Mouse (Mus musculus) frontal cortex, adult (tissue): ENCODE data around the gene Hemgn.
A peak's percentile ranks its signal among the peaks of the same experiment; 100 is the strongest.

Experiments
- ATAC-seq: cut with Nextera tagmentation; 2 replicates; pipeline ENCODE4 v1.9.2; 2017; ENCODE audit warnings: mild to moderate bottlenecking, moderate library complexity, mixed read lengths; ENCODE audit not compliant: low TSS enrichment

The Hemgn gene

GRCm38 (mm10) chr4:46413406-46413805, at the start of gene Hemgn:
Gene Hemgn (minus strand): TSS chr4:46413506.
- ATAC-seq, result no peak

DNA sequence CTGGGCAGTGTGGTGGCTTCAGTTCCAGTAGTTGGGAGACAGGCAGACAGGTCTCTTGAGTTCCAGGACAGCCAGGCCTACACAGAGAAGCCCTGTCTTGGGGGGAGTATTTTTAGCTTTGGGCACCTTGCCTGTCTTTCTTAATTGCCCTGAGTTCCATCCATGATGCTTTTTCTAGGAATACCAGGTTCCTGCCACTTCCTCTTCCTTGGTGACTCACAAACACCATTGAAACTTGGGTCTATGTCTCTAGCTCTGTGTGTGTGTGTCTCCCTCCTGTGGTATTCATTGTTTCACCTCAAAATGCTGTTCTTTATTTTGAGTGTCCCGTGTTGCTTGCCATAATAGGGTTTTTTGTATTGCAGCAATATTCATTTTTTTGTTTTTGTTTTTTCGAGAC, 45.1 kb upstream of the Hemgn start:
- no peak for ATAC-seq

DNA sequence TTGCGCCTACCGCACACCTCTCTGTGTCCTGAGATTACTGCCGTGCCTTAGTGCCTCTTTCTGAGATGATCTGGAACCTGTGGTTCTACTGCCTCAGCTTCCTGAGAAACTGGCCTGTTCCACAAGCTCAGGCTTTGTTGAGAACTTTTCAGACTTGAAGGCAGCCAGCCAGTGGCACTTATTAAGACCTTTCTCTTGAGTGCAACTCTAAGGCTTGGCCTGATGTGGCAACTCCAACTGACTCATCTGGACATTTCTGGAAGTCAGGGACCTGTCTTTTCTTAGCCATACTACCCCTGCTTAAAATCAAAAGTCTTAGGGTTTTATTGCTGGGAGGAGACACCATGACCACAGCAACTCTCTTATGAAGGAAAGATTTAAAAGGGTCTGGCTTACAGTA, 43.9 kb upstream of the Hemgn start:
- no peak for ATAC-seq

DNA sequence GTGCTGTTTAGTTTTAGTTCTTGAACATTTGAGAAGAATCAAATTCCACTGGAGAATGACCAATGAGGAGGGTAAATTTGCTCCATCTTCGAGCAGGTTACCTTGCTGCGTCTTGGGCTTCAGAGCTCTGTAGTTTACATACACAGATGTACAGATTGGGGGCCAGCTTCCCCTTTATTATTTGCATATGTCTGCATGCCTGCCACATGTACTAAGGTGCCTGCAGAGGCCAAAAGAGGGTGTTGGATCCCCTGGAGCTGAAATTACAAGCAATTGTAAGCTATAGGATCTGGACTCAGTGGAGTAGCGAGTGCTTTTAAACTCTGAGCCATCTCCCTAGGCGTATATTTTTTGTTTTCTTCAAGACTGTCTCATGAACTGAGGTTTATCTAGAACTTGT, 43.5 kb upstream of the Hemgn start:
- ATAC-seq, result no peak

GRCm38 (mm10) chr4:46454097-46454864, 41.0 kb upstream of the Hemgn start:
- no peak for ATAC-seq

- no peak for ATAC-seq
Observed at GRCm38 (mm10) chr4:46452855-46453719, 39.8 kb upstream of the Hemgn start.

DNA sequence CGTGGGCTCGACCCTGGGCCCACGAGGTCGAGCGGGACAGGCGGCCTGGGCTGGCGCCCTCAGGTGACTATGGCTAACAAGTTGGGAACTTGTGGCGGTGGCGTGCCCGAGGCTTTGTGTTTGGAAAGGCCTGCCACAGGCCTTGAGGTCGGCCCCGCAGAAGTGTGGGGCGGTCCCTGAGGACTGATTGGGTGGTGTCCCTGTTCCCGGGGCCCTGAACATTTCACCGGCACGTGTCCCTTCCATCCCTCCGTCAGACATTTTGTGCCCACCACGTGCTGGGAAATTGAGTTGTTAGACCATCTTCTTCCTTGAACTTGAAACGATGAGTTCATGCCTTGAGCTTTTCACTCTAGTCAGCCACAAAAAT, 39.2 kb upstream of the Hemgn start:
- ATAC-seq, result no peak

GRCm38 (mm10) chr4:46451758-46452480, 38.6 kb upstream of the Hemgn start:
- ATAC-seq, result peak; percentile 47

GRCm38 (mm10) chr4:46451240-46451757, 38.0 kb upstream of the Hemgn start:
- ATAC-seq, result peak; percentile 54

GRCm38 (mm10) chr4:46450519-46451131, 37.3 kb upstream of the Hemgn start, which contains the start of gene Anp32b:
Gene Anp32b (plus strand): TSS chr4:46450902.
- ATAC-seq, result peak; percentile 79

- no peak for ATAC-seq
Observed at GRCm38 (mm10) chr4:46450020-46450518, 36.8 kb upstream of the Hemgn start.

DNA sequence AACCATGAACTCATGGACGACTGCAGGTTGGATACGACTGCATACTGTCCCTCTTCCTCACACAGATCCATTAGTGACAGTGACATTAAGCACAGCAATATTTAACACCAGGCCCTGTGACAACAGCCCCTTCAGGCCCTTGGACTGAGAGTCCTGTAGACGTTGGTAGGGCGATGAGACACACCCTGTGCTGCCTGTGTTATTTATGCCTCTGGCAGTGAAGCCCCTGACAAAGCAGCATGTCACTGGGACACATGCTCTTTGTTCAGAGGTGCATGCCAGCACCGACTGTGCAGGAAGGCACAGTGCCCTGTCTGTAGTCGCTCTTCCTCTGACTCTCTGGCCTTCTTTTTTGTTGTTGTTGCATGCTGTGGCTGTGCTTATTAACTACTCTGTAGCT, 35.6 kb upstream of the Hemgn start:
- no peak for ATAC-seq

DNA sequence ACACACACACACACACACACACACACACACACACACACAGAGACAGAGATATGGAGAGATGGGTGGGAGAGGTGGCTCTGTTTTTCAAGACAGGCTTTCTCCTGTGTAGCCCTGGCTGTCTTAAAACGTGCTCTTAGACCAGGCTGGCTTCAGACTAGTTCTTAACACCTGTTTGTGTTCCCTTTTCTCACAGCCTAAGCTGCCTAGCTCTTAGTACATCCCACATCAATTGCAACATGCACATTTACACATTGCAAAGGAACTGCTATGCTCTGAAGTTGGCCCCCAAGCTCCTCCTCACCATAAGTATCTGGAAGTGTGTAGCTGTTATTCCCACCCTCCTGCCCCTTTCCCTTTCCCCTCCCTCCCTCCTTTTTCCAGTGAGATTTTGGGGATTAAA, 34.2 kb upstream of the Hemgn start:
- no peak for ATAC-seq

- ATAC-seq, result no peak
Observed at GRCm38 (mm10) chr4:46445237-46445945, 32.1 kb upstream of the Hemgn start.

DNA sequence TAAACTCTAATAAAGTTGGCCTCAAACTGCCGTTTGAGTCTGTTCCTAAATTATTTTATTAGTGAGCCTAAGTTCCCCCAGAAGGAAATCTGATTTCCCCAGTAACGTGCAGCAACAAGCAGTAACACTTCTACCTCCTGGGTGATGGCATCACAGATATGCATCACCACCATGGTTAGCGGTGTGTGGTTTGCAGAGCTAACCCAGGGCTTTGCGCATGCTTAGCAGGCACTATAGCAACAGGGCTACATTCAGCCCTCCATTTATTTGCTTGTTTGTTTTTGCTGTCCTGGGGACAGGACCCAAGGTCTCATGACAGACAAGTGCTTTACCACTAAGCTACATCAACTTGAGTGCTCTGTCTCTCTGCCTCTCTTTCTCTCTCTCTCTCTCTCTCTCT, 29.2 kb upstream of the Hemgn start:
- ATAC-seq, result no peak

DNA sequence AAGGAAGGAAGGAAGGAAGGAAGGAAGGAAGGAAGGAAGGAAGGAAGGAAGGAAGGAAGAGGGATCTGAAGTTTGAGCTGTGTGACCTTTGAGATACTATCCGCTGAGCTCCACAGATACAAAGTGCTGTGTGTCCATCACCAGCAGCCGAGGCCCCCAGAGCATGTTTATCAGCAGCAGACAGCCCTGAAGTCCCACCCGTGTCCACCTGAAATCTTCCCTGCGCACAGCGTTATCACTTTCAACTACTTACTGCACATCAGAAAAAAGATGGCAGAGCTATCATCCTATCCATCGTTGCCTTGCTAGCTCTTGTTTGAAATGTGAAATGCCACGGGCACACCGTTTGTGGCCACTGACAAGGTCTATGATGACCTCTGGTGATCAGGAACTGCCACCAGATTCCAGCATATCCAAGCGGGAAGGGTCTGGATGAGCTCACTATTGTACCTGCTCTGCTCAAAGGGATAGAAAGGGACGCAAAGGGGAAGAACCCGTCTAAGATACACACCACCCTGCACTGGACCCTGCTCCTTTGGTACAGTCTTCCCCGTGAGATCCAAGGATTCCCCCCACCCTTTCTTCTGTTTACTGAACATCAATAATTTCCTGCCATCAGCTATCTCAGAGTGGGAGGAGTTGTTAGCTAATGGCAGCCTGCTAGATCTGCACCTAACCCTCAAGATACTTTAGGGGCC, 19.2 kb upstream of the Hemgn start:
- ATAC-seq, result no peak

DNA sequence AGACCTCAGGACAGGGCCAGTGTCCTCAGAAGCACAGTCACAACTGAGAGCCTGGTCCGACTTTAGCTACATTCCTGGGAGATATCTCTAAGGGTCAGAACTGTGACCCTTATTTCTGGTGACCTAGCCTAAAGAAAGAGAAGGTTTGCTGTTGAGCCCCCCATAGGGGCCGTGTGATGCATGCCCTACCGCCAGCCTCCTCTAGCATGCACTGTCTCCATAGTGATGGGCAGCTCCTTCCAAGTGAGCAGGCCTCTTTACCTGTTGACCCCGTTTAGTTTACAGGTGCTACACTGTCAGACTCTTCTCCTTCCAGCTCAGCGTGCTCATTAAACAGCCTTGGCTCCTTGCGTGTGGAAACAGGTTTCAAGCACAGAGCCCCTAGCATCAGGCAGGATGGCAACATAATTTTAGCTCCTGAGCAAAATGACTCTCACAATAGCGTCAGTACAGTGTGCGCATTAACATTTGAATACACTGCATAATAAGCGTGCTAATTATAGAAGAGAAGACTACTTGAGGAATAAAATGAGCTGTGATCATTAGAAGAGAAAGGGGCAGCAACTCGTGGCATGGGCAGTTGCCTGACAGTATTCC, 15.7 kb upstream of the Hemgn start:
- no peak; the same call in 1 of the 2 replicates for ATAC-seq

DNA sequence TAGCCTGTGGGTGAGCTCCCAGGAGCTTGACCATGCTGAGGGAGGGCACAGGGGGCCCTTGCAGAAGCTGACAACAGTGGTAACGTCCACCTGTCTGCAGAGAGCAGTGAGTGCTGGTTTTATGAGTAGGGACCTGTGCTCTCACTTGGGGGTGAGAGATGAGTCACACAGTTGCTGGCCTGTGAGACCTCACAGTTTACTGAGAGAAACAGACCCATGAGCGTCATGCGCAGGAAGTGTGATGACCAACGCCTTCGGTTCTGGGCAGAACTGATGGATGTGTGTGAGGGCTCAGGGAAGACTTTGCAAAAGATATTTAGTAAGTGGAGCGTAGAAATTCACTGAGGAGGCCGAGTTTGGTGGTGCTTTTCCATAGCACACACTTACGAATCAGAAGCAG, 9.3 kb upstream of the Hemgn start:
- ATAC-seq, result no peak

- no peak for ATAC-seq
Observed at GRCm38 (mm10) chr4:46418851-46419250, 5.5 kb upstream of the Hemgn start.

DNA sequence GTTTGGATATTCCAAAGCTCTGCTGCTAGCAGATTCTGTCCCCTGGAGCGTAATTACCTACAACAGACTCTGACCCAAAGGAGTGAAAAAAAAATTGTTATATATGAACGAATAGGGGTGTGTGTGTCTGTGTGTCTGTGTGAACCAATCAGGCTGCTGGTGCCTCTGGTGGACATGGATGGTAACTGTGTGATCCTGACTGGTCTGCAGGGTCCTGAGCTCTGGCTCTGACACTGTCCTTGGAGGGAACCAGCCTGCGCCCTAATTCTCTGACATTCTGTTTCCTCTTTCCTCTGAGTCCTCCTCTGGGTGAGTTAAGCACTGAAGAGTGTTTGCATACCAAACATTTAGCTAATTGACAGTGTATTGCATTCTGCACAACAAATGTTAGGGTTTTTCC, 4.2 kb upstream of the Hemgn start:
- no peak for ATAC-seq
